Mouse (Mus musculus): ENCODE measurements around the gene Gpr152. TPM values are rescaled to one million over a fixed set of nuclear protein-coding genes. Genes with fewer than 3 reads are reported as not detected.
A peak's percentile ranks its signal among the peaks of the same experiment; 100 is the strongest.

The Gpr152 gene
- total RNA-seq, 2 experiments from 2014 or later: not detected

- intact Hi-C loops (cut with DNase I): no loop called here
Measured at GRCm38 (mm10) chr19:4191528-4192250, 52.1 kb downstream of the Gpr152 start, which contains the start of gene Ppp1ca. Ppp1ca (plus strand) TSS chr19:4192065.

GRCm38 (mm10) chr19:4192251-4192985 lies 52.8 kb downstream of the Gpr152 start:
- intact Hi-C loops (cut with DNase I): no loop called here
- no peak for DNase-seq

More at GRCm38 (mm10) chr19:4191528-4192250, 52.1 kb downstream of the Gpr152 start, which contains the start of gene Ppp1ca:
- DNase-seq: peak; percentile 99

- no peak for DNase-seq
- intact Hi-C loops (cut with DNase I): no loop called here
Measured at GRCm38 (mm10) chr19:4193129-4193528, 53.5 kb downstream of the Gpr152 start.

- DNase-seq: no peak
- intact Hi-C loops (cut with DNase I): no loop called here
Measured at GRCm38 (mm10) chr19:4194021-4194724, 54.6 kb downstream of the Gpr152 start.

GRCm38 (mm10) chr19:4194776-4195650 lies 55.4 kb downstream of the Gpr152 start:
- DNase-seq: no peak
- intact Hi-C loops (cut with DNase I): loop anchor here (5.0 kb wide), 2 partner anchors 33 to 68 kb away; partner anchors contain the start of genes Aip and Rps6kb2

Other genes with a start within 250 kb of the Gpr152 start
- 10 to 100 TPM; 16.0 to 20.4 TPM for gene Tcirg1, start 232.7 kb upstream of the Gpr152 start, total RNA-seq (2021)
- gene Ndufs8, start 227.0 kb upstream of the Gpr152 start, total RNA-seq (2021): 100 to 1,000 TPM; 438 to 441 TPM
- gene Aldh3b1, start 210.0 kb upstream of the Gpr152 start, total RNA-seq (2021): 1 to 10 TPM; 2.6 to 3.2 TPM
- gene Unc93b1, start 204.6 kb upstream of the Gpr152 start, total RNA-seq (2021): 10 to 100 TPM; 21.7 to 21.9 TPM
- gene Aldh3b3, start 181.1 kb upstream of the Gpr152 start, total RNA-seq (2021): under 1 TPM; 0.12 to 0.31 TPM
- gene Aldh3b2, start 167.5 kb upstream of the Gpr152 start, total RNA-seq (2021): under 1 TPM; 0.57 to 0.59 TPM
- gene Acy3, start 153.2 kb upstream of the Gpr152 start, total RNA-seq (2021): 10 to 100 TPM; 11.7 to 15.2 TPM
- not detected for gene Tbx10, start 147.0 kb upstream of the Gpr152 start, total RNA-seq (2021)
- 10 to 100 TPM; 66.8 to 69.4 TPM for gene Nudt8, start 139.2 kb upstream of the Gpr152 start, total RNA-seq (2021)
- 1 to 10 TPM; 2.0 to 2.6 TPM for gene Gm49405, start 139.2 kb upstream of the Gpr152 start, total RNA-seq (2021)
- gene Doc2g, start 136.5 kb upstream of the Gpr152 start, total RNA-seq (2021): 10 to 100 TPM; 73.8 to 83.6 TPM
- 1,000 to 10,000 TPM; 1,061 to 1,067 TPM for gene Ndufv1, start 127.0 kb upstream of the Gpr152 start, total RNA-seq (2021)
- 100 to 1,000 TPM; 257 to 271 TPM for gene Gstp1, start 101.8 kb upstream of the Gpr152 start, total RNA-seq (2021)
- 10 to 100 TPM; 80.8 to 90.7 TPM for gene Gstp2, start 93.8 kb upstream of the Gpr152 start, total RNA-seq (2021)
- not detected for gene Gstp3, start 80.2 kb upstream of the Gpr152 start, total RNA-seq (2021)
- gene Cabp2, start 58.2 kb upstream of the Gpr152 start, total RNA-seq (2021): not detected
- gene Cdk2ap2, start 42.6 kb upstream of the Gpr152 start, total RNA-seq (2021): 10 to 100 TPM; 24.2 to 27.5 TPM
- gene Pitpnm1, start 39.8 kb upstream of the Gpr152 start, total RNA-seq (2021): 10 to 100 TPM; 25.0 to 26.4 TPM
- 10 to 100 TPM; 47.0 to 60.6 TPM for gene Aip, start 13.9 kb upstream of the Gpr152 start, total RNA-seq (2021)
- not detected for gene Cabp4, start 4.2 kb downstream of the Gpr152 start, total RNA-seq (2021)
- 10 to 100 TPM; 61.9 to 70.9 TPM for gene Coro1b, start 8.8 kb downstream of the Gpr152 start, total RNA-seq (2021)
- 1 to 10 TPM; 3.2 to 6.7 TPM for gene Ptprcap, start 13.8 kb downstream of the Gpr152 start, total RNA-seq (2021)
- 10 to 100 TPM; 21.6 to 23.6 TPM for gene Rps6kb2, start 23.6 kb downstream of the Gpr152 start, total RNA-seq (2021)
- 10 to 100 TPM; 36.1 to 43.3 TPM for gene Carns1, start 35.7 kb downstream of the Gpr152 start, total RNA-seq (2021)
- gene Tbc1d10c, start 51.5 kb downstream of the Gpr152 start, total RNA-seq (2021): 1 to 10 TPM; 4.0 to 7.5 TPM
- 100 to 1,000 TPM; 368 to 404 TPM for gene Ppp1ca, start 52.3 kb downstream of the Gpr152 start, total RNA-seq (2021)
- 1 to 10 TPM; 4.7 to 5.0 TPM for gene Rad9a, start 61.9 kb downstream of the Gpr152 start, total RNA-seq (2021)
- 1 to 10 TPM; 1.6 to 2.0 TPM for gene Clcf1, start 74.5 kb downstream of the Gpr152 start, total RNA-seq (2021)
- gene AC109138.7, start 74.6 kb downstream of the Gpr152 start, total RNA-seq (2021): not detected
- 10 to 100 TPM in 1 of 2 experiments, 1 to 10 TPM in 1; 9.5 to 10.8 TPM for gene Pold4, start 92.1 kb downstream of the Gpr152 start, total RNA-seq (2021)
- 1 to 10 TPM; 7.2 to 9.9 TPM for gene Ssh3, start 129.4 kb downstream of the Gpr152 start, total RNA-seq (2021)
- 1 to 10 TPM; 1.0 to 1.4 TPM for gene Ankrd13d, start 143.3 kb downstream of the Gpr152 start, total RNA-seq (2021)
- 10 to 100 TPM; 54.1 to 59.4 TPM for gene Grk2, start 166.4 kb downstream of the Gpr152 start, total RNA-seq (2021)

Measured in heart, postnatal 14 days (tissue).